Mouse (Mus musculus) myocyte (in vitro differentiated cells): ENCODE data around the gene Adra2b. TPM values are rescaled to one million over a fixed set of nuclear protein-coding genes. Genes with fewer than 3 reads are reported as not detected.

Experiments
- H3K27me3 ChIP-seq: one replicate; pipeline ENCODE4 v1.6.1; 2011; ENCODE audit not compliant: control insufficient read depth, insufficient read depth, insufficient read length
- H3K36me3 ChIP-seq: one replicate; pipeline ENCODE4 v1.6.1; 2011; ENCODE audit not compliant: control insufficient read depth, insufficient read depth
- H3K4me2 ChIP-seq: one replicate; pipeline ENCODE4 v1.6.1; 2011; ENCODE audit warnings: low read depth, control low read depth
- H3K4me3 ChIP-seq: one replicate; pipeline ENCODE4 v1.5.1; 2011; ENCODE audit warnings: mild to moderate bottlenecking, control low read depth, moderate library complexity
- H3K79me2 ChIP-seq: one replicate; pipeline ENCODE4 v1.6.1; 2011; ENCODE audit not compliant: control insufficient read depth, insufficient read depth
- H3ac ChIP-seq: one replicate; pipeline ENCODE4 v1.6.1; 2011; ENCODE audit not compliant: control insufficient read depth, insufficient read length
- CEBPB ChIP-seq: IDR thresholded peaks from 2 replicates; pipeline ENCODE4 v1.6.1; 2011; ENCODE audit warnings: mild to moderate bottlenecking, moderate library complexity; ENCODE audit not compliant: poor library complexity, insufficient read depth, severe bottlenecking
- E2F4 ChIP-seq: IDR thresholded peaks from one replicate; pipeline ENCODE4 v1.6.1; 2011; ENCODE audit warnings: mild to moderate bottlenecking, control low read depth, moderate library complexity; ENCODE audit not compliant: insufficient read depth
- MAX ChIP-seq: IDR thresholded peaks from one replicate; pipeline ENCODE4 v1.6.1; 2011; ENCODE audit warnings: low read depth, mild to moderate bottlenecking, control low read depth
- MYOD1 ChIP-seq, 3 experiments: IDR thresholded peaks; one replicate each; pipeline ENCODE4 v1.6.1; 2011; ENCODE audit warnings: control low read depth in 2 of 3, low read depth in 2 of 3, mild to moderate bottlenecking in 2 of 3, moderate library complexity in 1 of 3; ENCODE audit not compliant: insufficient read length in 2 of 3, control insufficient read depth in 1 of 3
- MYOG ChIP-seq, 3 experiments: IDR thresholded peaks; one replicate each; pipeline ENCODE4 v1.6.1; 2011; ENCODE audit warnings: control low read depth in 2 of 3, low read depth in 2 of 3, mild to moderate bottlenecking in 2 of 3; ENCODE audit not compliant: insufficient read length in 2 of 3, control insufficient read depth in 1 of 3, insufficient read depth in 1 of 3
- POLR2A ChIP-seq: IDR thresholded peaks from one replicate; pipeline ENCODE4 v1.6.1; 2011; ENCODE audit warnings: low read depth, mild to moderate bottlenecking, control low read depth, moderate library complexity; ENCODE audit not compliant: insufficient read length
- POLR2AphosphoS2 ChIP-seq: IDR thresholded peaks from one replicate; pipeline ENCODE4 v1.6.1; 2011; ENCODE audit warnings: low read depth, control low read depth; ENCODE audit not compliant: insufficient read length
- REST ChIP-seq: IDR thresholded peaks from one replicate; pipeline ENCODE4 v1.6.1; 2011; ENCODE audit warnings: mild to moderate bottlenecking, control low read depth, moderate library complexity; ENCODE audit not compliant: insufficient read depth, insufficient read length
- SRF ChIP-seq: IDR thresholded peaks from one replicate; pipeline ENCODE4 v1.6.1; 2011; ENCODE audit warnings: low read depth; ENCODE audit not compliant: control insufficient read depth, insufficient read length
- TCF12 ChIP-seq: IDR thresholded peaks from one replicate; pipeline ENCODE4 v1.6.1; 2011; ENCODE audit warnings: mild to moderate bottlenecking, control low read depth; ENCODE audit not compliant: poor library complexity, insufficient read depth, severe bottlenecking
- TCF3 ChIP-seq: IDR thresholded peaks from one replicate; pipeline ENCODE4 v1.6.1; 2011; ENCODE audit warnings: low read depth, control low read depth; ENCODE audit not compliant: insufficient read length
- USF1 ChIP-seq: IDR thresholded peaks from one replicate; pipeline ENCODE4 v1.6.1; 2011; ENCODE audit warnings: low read depth, mild to moderate bottlenecking, control low read depth, moderate library complexity
- polyA plus RNA-seq: library from polyadenylated mRNA; unstranded; fragments of >200 nt; fragmentation: generic; extraction: Trizol; gene quantifications from one replicate; pipeline ENCODE4 v1.2.1, GENCODE M21; 2012; ENCODE audit warnings: missing spikeins

The Adra2b gene
- polyA plus RNA-seq, 1 experiment, result not detected

DNA sequence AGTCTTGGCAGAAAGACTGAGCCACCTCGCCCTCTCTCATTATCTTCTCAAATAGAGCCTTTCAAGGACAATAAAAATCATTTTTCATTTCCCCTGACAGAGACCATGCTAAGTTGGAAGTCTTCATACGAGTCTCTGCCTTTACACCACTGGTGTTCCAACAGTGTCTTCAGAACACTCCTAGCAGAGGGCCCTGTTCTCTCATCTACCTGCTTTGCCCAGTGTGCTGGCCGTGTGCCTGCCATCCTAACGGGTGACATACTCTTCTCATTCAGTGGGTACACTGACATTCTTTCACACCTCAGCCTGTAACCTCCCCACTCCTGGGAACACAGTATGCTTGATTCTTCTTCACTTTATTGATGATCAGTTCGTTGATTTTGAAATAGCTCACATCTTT lies 46.6 kb upstream of the Adra2b start:
- no peak for TF ChIP-seq MYOG (IDR thresholded peaks at IDR 0.05; ENCODE audit: control insufficient read depth in 1 of 3, insufficient read depth in 1 of 3, insufficient read length in 2 of 3, low read depth in 2 of 3)
- no peak for TF ChIP-seq MAX
- TF ChIP-seq TCF12, result no peak
- no peak for TF ChIP-seq REST
- TF ChIP-seq MYOD1 (IDR thresholded peaks at IDR 0.05; ENCODE audit: control insufficient read depth in 1 of 3, insufficient read length in 2 of 3, low read depth in 2 of 3), result no peak
- TF ChIP-seq TCF3, result no peak
- TF ChIP-seq POLR2AphosphoS2, result no peak
- TF ChIP-seq USF1, result no peak
- no peak for TF ChIP-seq SRF
- TF ChIP-seq E2F4, result no peak
- no peak for TF ChIP-seq POLR2A
- no peak for TF ChIP-seq CEBPB
- Histone ChIP-seq H3K4me2 (no peak overlapping the region), H3K4me3 (no peak overlapping the region), H3K79me2 (no peaks in the 10 kb centered on the region), H3K36me3 (no peaks in the 10 kb centered on the region), H3K27me3 (no peaks in the 10 kb centered on the region), H3ac (no peak overlapping the region)

DNA sequence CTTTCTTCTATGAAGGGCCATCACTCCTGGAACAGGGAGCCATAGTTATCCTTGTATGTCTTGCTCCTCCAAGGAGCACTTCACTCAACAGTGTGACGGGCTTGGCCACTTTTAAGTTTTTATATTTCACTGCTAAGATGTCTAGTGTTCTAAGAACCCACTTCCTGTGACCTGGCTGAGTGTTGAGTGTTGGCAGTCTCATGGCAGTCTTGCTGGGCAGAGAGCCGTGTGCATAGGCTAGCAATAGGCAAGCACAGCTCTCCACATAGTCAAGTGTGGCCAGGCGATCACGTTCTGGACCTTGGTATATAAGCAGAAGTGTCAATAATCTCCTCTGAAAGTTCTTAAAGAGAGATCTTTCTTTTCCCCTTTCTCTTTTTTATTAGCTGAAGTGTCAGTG lies 44.9 kb upstream of the Adra2b start:
- H3ac ChIP-seq, result no peak overlapping the region
- no peaks in the 10 kb centered on the region for H3K36me3 ChIP-seq
- no peaks in the 10 kb centered on the region for H3K79me2 ChIP-seq
- H3K4me3 ChIP-seq, result no peak overlapping the region
- TF ChIP-seq SRF (no peak), CEBPB (no peak), POLR2AphosphoS2 (no peak), TCF3 (no peak), MYOD1 (IDR thresholded peaks at IDR 0.05; ENCODE audit: control insufficient read depth in 1 of 3, insufficient read length in 2 of 3, low read depth in 2 of 3) (no peak)
- no peaks in the 10 kb centered on the region for H3K27me3 ChIP-seq
- H3K4me2 ChIP-seq, result no peak overlapping the region

DNA sequence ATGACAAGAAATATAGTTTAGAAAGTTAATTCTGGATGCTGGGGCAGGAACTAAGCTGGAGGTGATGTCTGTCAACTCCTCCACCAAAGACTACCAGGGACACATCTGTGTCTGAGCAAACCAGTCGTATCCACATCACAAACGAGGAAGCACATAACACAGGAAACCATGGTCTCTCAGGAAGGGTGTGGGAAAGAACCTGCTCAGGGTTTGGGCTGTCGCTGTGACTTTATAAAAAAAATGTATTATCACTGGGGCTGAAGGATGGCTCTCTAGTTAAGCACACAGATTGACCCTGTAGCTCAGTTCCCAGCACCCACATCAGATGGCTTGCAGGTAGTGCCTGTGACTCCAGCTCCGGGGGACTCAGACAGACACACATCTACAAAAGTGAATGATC lies 43.9 kb upstream of the Adra2b start:
- TF ChIP-seq TCF3 (no peak), CEBPB (no peak), POLR2AphosphoS2 (no peak), POLR2A (no peak), USF1 (no peak), MAX (no peak), TCF12 (no peak), SRF (no peak), REST (no peak), MYOG (IDR thresholded peaks at IDR 0.05; ENCODE audit: control insufficient read depth in 1 of 3, insufficient read depth in 1 of 3, insufficient read length in 2 of 3, low read depth in 2 of 3) (no peak), E2F4 (no peak), MYOD1 (IDR thresholded peaks at IDR 0.05; ENCODE audit: control insufficient read depth in 1 of 3, insufficient read length in 2 of 3, low read depth in 2 of 3) (no peak)
- Histone ChIP-seq H3K4me2 (no peak overlapping the region), H3K4me3 (no peak overlapping the region), H3K79me2 (no peaks in the 10 kb centered on the region), H3ac (no peak overlapping the region), H3K36me3 (no peaks in the 10 kb centered on the region), H3K27me3 (no peaks in the 10 kb centered on the region)

- no peak for TF ChIP-seq USF1
- H3ac ChIP-seq, result no peak overlapping the region
- H3K36me3 ChIP-seq, result no peaks in the 10 kb centered on the region
- no peak overlapping the region for H3K4me3 ChIP-seq
- no peaks in the 10 kb centered on the region for H3K27me3 ChIP-seq
- no peaks in the 10 kb centered on the region for H3K79me2 ChIP-seq
- peak overlapping the region; percentile 61 for H3K4me2 ChIP-seq
These were observed 40.2 kb upstream of the Adra2b start for GRCm38 (mm10) chr2:127322671-127323285.

DNA sequence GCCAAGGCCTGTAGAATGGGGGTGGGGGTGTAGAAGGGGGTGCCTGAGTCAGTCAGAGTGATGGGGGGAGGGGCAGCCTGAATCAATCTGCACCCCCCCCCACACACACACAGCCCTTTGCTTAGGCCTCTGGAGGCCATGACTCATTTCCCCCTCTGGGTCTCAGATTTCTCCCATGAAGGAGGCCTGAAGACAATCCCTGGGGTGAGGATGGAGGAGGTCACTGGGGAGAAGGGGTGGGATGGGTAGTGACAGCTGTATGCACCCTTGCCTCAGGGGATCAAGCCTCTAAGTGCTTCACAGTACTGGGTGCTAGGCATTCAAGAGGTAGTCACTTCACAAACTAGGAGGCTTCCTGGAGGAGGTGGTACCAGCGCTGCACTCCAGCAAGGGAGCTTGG lies 39.3 kb upstream of the Adra2b start:
- Histone ChIP-seq H3K79me2 (no peaks in the 10 kb centered on the region), H3ac (no peak overlapping the region), H3K36me3 (no peaks in the 10 kb centered on the region), H3K4me2 (peak overlapping the region; percentile 61), H3K4me3 (no peak overlapping the region), H3K27me3 (no peaks in the 10 kb centered on the region)
- TF ChIP-seq SRF (no peak), MYOD1 (IDR thresholded peaks at IDR 0.05; ENCODE audit: control insufficient read depth in 1 of 3, insufficient read length in 2 of 3, low read depth in 2 of 3) (peak; percentile 71 to 94 (median 94)), MAX (no peak), USF1 (no peak), POLR2A (no peak), E2F4 (no peak), POLR2AphosphoS2 (no peak), TCF3 (no peak), TCF12 (no peak), REST (no peak), MYOG (IDR thresholded peaks at IDR 0.05; ENCODE audit: control insufficient read depth in 1 of 3, insufficient read depth in 1 of 3, insufficient read length in 2 of 3, low read depth in 2 of 3) (peak in 1 of 3 experiments; percentile 58), CEBPB (no peak)
